8 mouse cellular contexts compared by ENCODE assay signal in genomic region chr11:50131801-50132201, GRCm38 (mm10). TPM values are rescaled to one million over a fixed set of nuclear protein-coding genes. Genes with fewer than 3 reads are reported as not detected.
DNase-seq lines count a peak whose midpoint lies in the region; ATAC-seq lines count a peak whose summit lies in the region.

No protein-coding gene starts in this region.

- H3K4me3 ChIP-seq in forebrain, embryonic 13.5 days: peak overlapping the region; percentile 89
- peak overlapping the region; percentile 84 for H3K4me3 ChIP-seq in limb, embryonic 15.5 days
- H3K4me3 ChIP-seq in stomach, embryonic 14.5 days (ENCODE audit: low read depth, low read length): peak overlapping the region; percentile 80

- peak; percentile 27 for ATAC-seq in forebrain, embryonic 13.5 days
- ATAC-seq in limb, embryonic 15.5 days (ENCODE audit: insufficient number of reproducible peaks, low FRiP score, low TSS enrichment, low read depth): no peak
- no peak for ATAC-seq in stomach, embryonic 14.5 days (ENCODE audit: insufficient number of reproducible peaks, insufficient read depth, low FRiP score, low read depth)

- H3K36me3 ChIP-seq in forebrain, embryonic 13.5 days (ENCODE audit: poor library complexity, severe bottlenecking): peaks cover 15% of the 10 kb centered on the region
- peaks cover 22% of the 10 kb centered on the region for H3K36me3 ChIP-seq in limb, embryonic 15.5 days
- H3K36me3 ChIP-seq in stomach, embryonic 14.5 days (ENCODE audit: control insufficient read depth, insufficient read depth, low read length): peaks cover 9% of the 10 kb centered on the region; the same call in 1 of the 2 replicates

- H3K9ac ChIP-seq in forebrain, embryonic 13.5 days: peak overlapping the region; percentile 99
- H3K9ac ChIP-seq in limb, embryonic 15.5 days: peak overlapping the region; percentile 97
- H3K9ac ChIP-seq in stomach, embryonic 14.5 days (replicated peaks; ENCODE audit: low read depth, low read length): peak overlapping the region; percentile 95

- H3K4me1 ChIP-seq in forebrain, embryonic 13.5 days: peaks cover 10% of the 10 kb centered on the region
- peaks cover 19% of the 10 kb centered on the region for H3K4me1 ChIP-seq in limb, embryonic 15.5 days
- 0 out of 2 replicates have a peak, but pooled peaks cover 8% of the 10 kb centered on the region for H3K4me1 ChIP-seq in stomach, embryonic 14.5 days (ENCODE audit: control insufficient read depth, insufficient read depth, low read length)

- H3K27me3 ChIP-seq in forebrain, embryonic 13.5 days: no peaks in the 10 kb centered on the region
- no peaks in the 10 kb centered on the region for H3K27me3 ChIP-seq in limb, embryonic 15.5 days
- H3K27me3 ChIP-seq in stomach, embryonic 14.5 days (ENCODE audit: control insufficient read depth, insufficient read depth, low read length): no peaks in the 10 kb centered on the region

- no peaks in the 10 kb centered on the region for H3K9me3 ChIP-seq in forebrain, embryonic 13.5 days (replicated peaks)
- H3K9me3 ChIP-seq in limb, embryonic 15.5 days: no peaks in the 10 kb centered on the region
- no peaks in the 10 kb centered on the region for H3K9me3 ChIP-seq in stomach, embryonic 14.5 days (ENCODE audit: control insufficient read depth, low read depth, low read length)

- peak overlapping the region; percentile 88 for H3K4me2 ChIP-seq in forebrain, embryonic 13.5 days
- peak overlapping the region; percentile 87 for H3K4me2 ChIP-seq in limb, embryonic 15.5 days
- peak overlapping the region; percentile 86 for H3K4me2 ChIP-seq in stomach, embryonic 14.5 days (replicated peaks; ENCODE audit: low read depth, low read length)

- 15% methylated on average over 10 of the region's 10 CpGs for WGBS in forebrain, embryonic 13.5 days
- 19% methylated on average over 10 of the region's 10 CpGs for WGBS in limb, embryonic 15.5 days
- 13% methylated on average over 10 of the region's 10 CpGs for WGBS in stomach, embryonic 14.5 days

- H3K27ac ChIP-seq in forebrain, embryonic 13.5 days: no peak overlapping the region
- peak overlapping the region; percentile 86 for H3K27ac ChIP-seq in limb, embryonic 15.5 days
- no peak overlapping the region for H3K27ac ChIP-seq in stomach, embryonic 14.5 days (ENCODE audit: low read length)

- DNase-seq in kidney, adult 9 months: peak; percentile 26
- DNase-seq in kidney, postnatal 10 days: no peak
- DNase-seq in NIH3T3 (ENCODE audit: low read depth): peak; percentile 23
- DNase-seq in thymus, postnatal 25 days: no peak
- DNase-seq in frontal cortex, postnatal 25 days (ENCODE audit: low spot score in 2 of 2): no peak

RNA-seq across cellular contexts. Expression of gene Tbc1d9b, which starts 0.6 kb away (rescaled TPM):
- polyA plus RNA-seq in forebrain, embryonic 13.5 days (2015; fragmentation: Nextera tagmentation; extraction: Ambion mirVana): 30.2 and 33.0 TPM in 2 replicates
- polyA plus RNA-seq in limb, embryonic 15.5 days (2015; fragmentation: Nextera tagmentation; extraction: Ambion mirVana): 45.9 and 46.0 TPM in 2 replicates
- 37.8 and 39.3 TPM in 2 replicates for polyA plus RNA-seq in stomach, embryonic 14.5 days (2014; fragmentation: Nextera tagmentation; extraction: Ambion mirVana)

RNA-seq across cellular contexts. Expression of gene Mrnip, which starts 42.4 kb away (rescaled TPM):
- polyA plus RNA-seq in forebrain, embryonic 13.5 days (2015; fragmentation: Nextera tagmentation; extraction: Ambion mirVana): 24.0 and 26.9 TPM in 2 replicates
- 15.5 and 16.2 TPM in 2 replicates for polyA plus RNA-seq in limb, embryonic 15.5 days (2015; fragmentation: Nextera tagmentation; extraction: Ambion mirVana)
- polyA plus RNA-seq in stomach, embryonic 14.5 days (2014; fragmentation: Nextera tagmentation; extraction: Ambion mirVana): 15.5 and 17.3 TPM in 2 replicates

Comparison
In these comparisons a context has a peak if more than half of its experiments do, and no peak if none do; other contexts are left out.
1. DNase-seq: peak in kidney, adult 9 months (single experiment) and NIH3T3 (single experiment); none in kidney, postnatal 10 days (single experiment), thymus, postnatal 25 days (single experiment) and frontal cortex, postnatal 25 days (0 of 2).
2. Peak in every context shown above with its lines, with median percentiles within 50 percentile points of each other: H3K4me2 ChIP-seq, H3K4me3 ChIP-seq and H3K9ac ChIP-seq.